Mouse (Mus musculus) heart, embryonic 12.5 days (tissue): ENCODE results near the gene Spsb2. TPM values are rescaled to one million over a fixed set of nuclear protein-coding genes. Genes with fewer than 3 reads are reported as not detected.
A peak's percentile ranks its signal among the peaks of the same experiment; 100 is the strongest.

Experiments
- ATAC-seq: fragments of 200-750 bp; cut with Nextera tagmentation; 2 replicates; pipeline ENCODE4 v1.8.0; 2017; ENCODE audit warnings: moderate TSS enrichment, moderate library complexity; ENCODE audit not compliant: insufficient number of reproducible peaks, low FRiP score
- H3K27ac ChIP-seq: fragments of 300-500 bp; sonication (generic); 2 replicates; pipeline ENCODE4 v1.5.1; 2016; ENCODE audit warnings: mild to moderate bottlenecking, moderate library complexity; ENCODE audit not compliant: poor library complexity, severe bottlenecking
- H3K27me3 ChIP-seq: fragments of 300-500 bp; sonication (generic); replicated peaks from 2 replicates; pipeline ENCODE4 v1.6.1; 2016; ENCODE audit warnings: mild to moderate bottlenecking, moderate library complexity
- H3K36me3 ChIP-seq: fragments of 300-500 bp; sonication (generic); 2 replicates; pipeline ENCODE4 v1.6.1; 2016; ENCODE audit warnings: mild to moderate bottlenecking, moderate library complexity
- H3K4me1 ChIP-seq: fragments of 300-500 bp; sonication (generic); replicated peaks from 2 replicates; pipeline ENCODE4 v1.6.1; 2016; ENCODE audit warnings: mild to moderate bottlenecking
- H3K4me2 ChIP-seq: fragments of 300-500 bp; sonication (generic); 2 replicates; pipeline ENCODE4 v1.6.1; 2016; ENCODE audit warnings: mild to moderate bottlenecking, moderate library complexity
- H3K4me3 ChIP-seq: fragments of 300-500 bp; sonication (generic); 2 replicates; pipeline ENCODE4 v1.5.1; 2016; ENCODE audit warnings: mild to moderate bottlenecking
- H3K9ac ChIP-seq: fragments of 300-500 bp; sonication (generic); 2 replicates; pipeline ENCODE4 v1.6.1; 2016; ENCODE audit warnings: mild to moderate bottlenecking, moderate library complexity
- H3K9me3 ChIP-seq: fragments of 300-500 bp; sonication (generic); replicated peaks from 2 replicates; pipeline ENCODE4 v1.6.1; 2016; ENCODE audit warnings: mild to moderate bottlenecking, moderate library complexity
- WGBS: fragments of 180-500 bp; shearing (Covaris S2); methylation state at CpG from one replicate; pipeline ENCODE4 v1.1.7; 2016; 5-methylcytosine and 5-hydroxymethylcytosine counted together
- polyA plus RNA-seq: library from polyadenylated mRNA; unstranded; fragments of >200 nt; fragmentation: Nextera tagmentation; extraction: Ambion mirVana; gene quantifications from 2 replicates; pipeline ENCODE4 v1.2.1, GENCODE M21; 2016

Spsb2 gene
- 8.7 and 9.1 TPM in 2 replicates for polyA plus RNA-seq

DNA sequence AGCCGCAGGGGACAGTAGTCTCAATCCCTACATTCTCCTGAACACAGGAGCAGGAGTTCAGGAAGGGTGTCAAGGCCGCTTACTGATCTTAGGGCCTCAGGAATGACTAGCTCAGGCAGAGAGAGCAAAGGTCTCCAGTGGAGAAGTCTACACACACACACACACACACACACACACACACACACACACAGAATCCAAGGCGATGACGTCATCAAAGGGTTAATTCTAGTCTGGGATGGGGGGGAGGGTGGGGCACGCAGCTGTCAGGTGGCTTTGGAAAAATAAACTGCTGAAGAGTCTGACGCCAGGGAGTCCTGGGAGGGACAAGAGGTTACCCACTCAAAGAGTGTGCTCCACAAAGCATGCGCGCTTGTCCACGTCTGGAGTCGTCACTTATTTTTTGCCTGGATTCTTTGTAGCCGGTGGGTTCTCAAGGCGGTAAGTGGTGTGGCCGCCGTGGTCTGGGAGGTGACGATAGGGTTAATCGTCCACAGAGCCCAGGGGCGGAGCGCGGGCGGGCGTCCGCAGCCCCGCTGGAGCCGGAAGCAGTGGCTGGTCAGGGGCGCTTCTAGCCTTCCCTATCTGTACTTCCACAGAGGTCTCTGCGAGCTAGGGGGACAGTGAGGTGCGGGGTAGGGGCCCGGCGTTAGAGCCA is at the start of gene Spsb2:
TSS of gene Spsb2 (plus strand) at position 304 of the 655 bp plus-strand sequence.
- WGBS: 4% methylated on average over 29 of the region's 29 CpGs
- H3K9ac ChIP-seq: peak within 1 kb of the TSS; percentile 79
- H3K36me3 ChIP-seq: peaks cover 29% of the 10 kb centered on the region
- peaks cover 64% of the 10 kb centered on the region for H3K4me1 ChIP-seq
- H3K9me3 ChIP-seq: no peaks in the 10 kb centered on the region
- H3K4me3 ChIP-seq: peak within 1 kb of the TSS; percentile 60
- peak; percentile 73 for ATAC-seq
- H3K27ac ChIP-seq: peak within 1 kb of the TSS; percentile 95
- H3K27me3 ChIP-seq: no peaks in the 10 kb centered on the region
- H3K4me2 ChIP-seq: peak within 1 kb of the TSS; percentile 84

DNA sequence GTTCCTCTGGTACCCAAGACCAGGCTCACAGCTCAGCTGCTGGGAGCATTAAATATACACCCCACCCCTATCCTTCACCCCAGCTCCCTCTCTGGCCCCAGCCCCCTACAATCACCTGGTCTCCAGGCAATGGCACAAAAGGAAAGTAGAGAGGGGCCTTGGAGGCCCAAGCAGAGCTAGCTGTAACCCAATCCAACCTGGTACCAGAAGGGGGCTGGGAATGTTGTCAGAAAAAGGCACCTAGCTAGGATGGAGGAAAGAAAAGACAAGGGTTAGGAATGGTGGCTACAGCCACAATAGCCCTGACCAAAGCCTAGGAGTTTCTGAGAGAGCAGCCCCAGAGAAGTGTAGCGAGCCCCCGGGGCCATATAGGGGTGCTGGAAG is 49.6 kb upstream of the Spsb2 start:
- no peaks in the 10 kb centered on the region for H3K9me3 ChIP-seq
- H3K4me2 ChIP-seq: peak overlapping the region; percentile 42
- H3K36me3 ChIP-seq: no peaks in the 10 kb centered on the region
- no peak for ATAC-seq
- H3K4me1 ChIP-seq: peaks cover 38% of the 10 kb centered on the region
- WGBS: 58% methylated on average over 2 of the region's 2 CpGs
- no peak overlapping the region for H3K4me3 ChIP-seq
- peak overlapping the region; percentile 90; the same call in 1 of the 2 replicates for H3K27ac ChIP-seq
- H3K27me3 ChIP-seq: peaks cover 19% of the 10 kb centered on the region; the same call in 1 of the 2 replicates
- H3K9ac ChIP-seq: peak overlapping the region; percentile 48

DNA sequence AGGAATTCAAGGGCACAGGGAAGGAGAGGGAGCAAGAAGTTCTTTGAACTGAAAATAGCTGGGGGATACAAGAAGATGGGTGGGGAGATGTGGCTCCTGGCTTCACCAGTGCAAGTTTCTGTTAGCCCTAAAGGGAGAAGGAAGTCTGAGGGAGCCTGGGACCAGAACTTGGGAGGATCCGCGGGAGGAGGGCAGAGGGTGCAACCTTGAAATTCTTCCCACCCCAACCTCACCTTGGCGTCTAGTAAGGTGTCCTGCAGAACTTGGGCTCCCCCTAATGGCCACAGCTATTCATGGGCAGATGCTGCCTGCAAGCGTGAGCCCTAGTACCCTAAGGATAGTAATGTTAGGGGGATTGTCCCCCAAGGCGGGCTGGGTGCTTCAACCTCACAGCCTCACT is 49.2 kb upstream of the Spsb2 start:
- WGBS: 3% methylated on average over 5 of the region's 5 CpGs
- H3K27ac ChIP-seq: peak overlapping the region; percentile 90; the same call in 1 of the 2 replicates
- peak overlapping the region; percentile 42 for H3K4me2 ChIP-seq
- no peaks in the 10 kb centered on the region for H3K36me3 ChIP-seq
- peaks cover 35% of the 10 kb centered on the region for H3K4me1 ChIP-seq
- no peak overlapping the region for H3K4me3 ChIP-seq
- ATAC-seq: peak; percentile 31; the same call in 1 of the 2 replicates
- H3K9me3 ChIP-seq: no peaks in the 10 kb centered on the region
- H3K27me3 ChIP-seq: peaks cover 23% of the 10 kb centered on the region; the same call in 1 of the 2 replicates
- peak overlapping the region; percentile 48; the same call in 1 of the 2 replicates for H3K9ac ChIP-seq

DNA sequence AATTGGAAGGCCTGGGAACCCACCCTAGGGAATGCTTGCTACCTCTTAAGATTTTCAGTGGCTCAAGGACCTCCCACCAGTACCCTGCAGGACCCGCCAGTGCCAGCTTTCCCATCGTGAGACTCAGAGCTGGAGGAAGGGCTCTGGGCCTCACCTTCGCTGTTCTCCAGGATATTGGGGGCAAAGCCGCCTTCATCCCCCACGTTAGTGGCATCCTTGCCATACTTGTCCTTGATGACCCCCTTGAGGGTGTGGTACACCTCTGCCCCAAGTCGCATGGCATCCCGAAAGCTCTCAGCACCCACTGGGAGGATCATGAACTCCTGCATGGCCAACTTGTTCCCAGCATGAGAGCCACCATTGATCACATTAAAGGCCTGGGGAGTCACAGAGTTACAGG is 42.5 kb upstream of the Spsb2 start:
- Histone ChIP-seq H3K27me3 (peaks cover 45% of the 10 kb centered on the region), H3K27ac (no peak overlapping the region), H3K4me1 (peaks cover 26% of the 10 kb centered on the region), H3K4me2 (no peak overlapping the region), H3K36me3 (no peaks in the 10 kb centered on the region), H3K9me3 (no peaks in the 10 kb centered on the region), H3K4me3 (no peak overlapping the region), H3K9ac (no peak overlapping the region)
- no peak for ATAC-seq
- WGBS: 75% methylated on average over 7 of the region's 7 CpGs

DNA sequence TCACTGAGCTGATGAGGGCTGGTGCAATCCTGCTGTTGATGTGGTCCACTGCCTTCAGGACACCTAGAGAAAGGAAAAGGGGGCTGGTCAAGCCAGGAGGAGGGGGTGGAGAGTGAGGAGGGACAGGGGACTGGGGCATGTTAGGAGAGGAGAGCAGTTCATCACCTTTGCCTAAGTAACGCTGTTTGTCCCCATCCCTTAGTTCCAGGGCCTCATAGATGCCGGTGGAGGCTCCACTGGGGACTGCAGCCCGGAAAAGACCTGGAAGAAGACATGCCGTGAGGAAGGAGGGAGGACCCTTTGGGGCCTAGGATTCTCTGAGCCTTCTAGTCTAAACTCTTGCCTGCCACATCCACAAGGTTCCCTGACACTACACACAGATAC is 40.9 kb upstream of the Spsb2 start:
- no peak overlapping the region for H3K9ac ChIP-seq
- H3K27ac ChIP-seq: no peak overlapping the region
- no peaks in the 10 kb centered on the region for H3K36me3 ChIP-seq
- 33% methylated on average over 4 of the region's 4 CpGs for WGBS
- no peak for ATAC-seq
- peaks cover 42% of the 10 kb centered on the region for H3K27me3 ChIP-seq
- H3K4me2 ChIP-seq: no peak overlapping the region
- no peak overlapping the region for H3K4me3 ChIP-seq
- peaks cover 26% of the 10 kb centered on the region for H3K4me1 ChIP-seq
- no peaks in the 10 kb centered on the region for H3K9me3 ChIP-seq

DNA sequence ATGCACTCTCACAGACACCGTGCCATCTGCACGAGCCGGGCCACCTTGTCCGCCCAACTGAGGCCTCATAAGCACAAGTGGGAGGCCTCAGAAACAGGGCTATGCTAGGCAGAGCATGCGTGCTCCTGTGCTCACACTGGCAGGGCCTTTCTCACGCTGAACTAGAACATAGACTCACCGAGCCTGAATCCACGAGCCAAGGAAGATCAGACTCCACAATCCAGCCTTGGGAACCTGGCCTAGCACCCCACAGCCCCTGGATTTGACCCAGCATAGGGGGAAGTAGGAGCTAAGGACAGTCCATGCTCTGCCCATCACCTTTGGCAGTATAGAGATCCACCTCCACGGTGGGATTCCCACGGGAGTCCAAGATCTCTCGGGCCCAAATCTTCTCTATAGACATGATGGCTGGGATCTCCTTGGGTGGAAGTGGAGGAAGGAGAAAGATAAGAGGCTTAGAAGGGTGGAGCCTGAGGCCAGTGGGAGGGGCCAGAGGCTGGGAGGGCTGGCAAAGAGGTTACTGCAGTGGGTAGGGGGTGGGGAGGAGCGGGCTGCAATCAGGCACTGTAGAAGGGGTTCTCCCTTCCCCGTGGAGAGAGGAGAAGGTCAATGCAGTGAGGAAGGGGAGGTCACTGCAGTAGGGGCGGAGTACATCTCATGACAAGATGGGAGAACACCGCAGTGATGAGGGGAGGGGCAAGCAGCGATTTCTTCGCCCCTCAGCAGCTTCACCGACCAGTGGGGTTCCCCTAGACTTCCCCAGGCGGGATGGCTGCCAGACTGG is 40.3 kb upstream of the Spsb2 start:
- Histone ChIP-seq H3K9ac (peak overlapping the region; percentile 66; the same call in 1 of the 2 replicates), H3K9me3 (no peaks in the 10 kb centered on the region), H3K27ac (no peak overlapping the region), H3K36me3 (no peaks in the 10 kb centered on the region), H3K4me3 (peak overlapping the region; percentile 53), H3K27me3 (peaks cover 38% of the 10 kb centered on the region), H3K4me2 (peak overlapping the region; percentile 81), H3K4me1 (peaks cover 26% of the 10 kb centered on the region)
- 20% methylated on average over 19 of the region's 19 CpGs for WGBS
- peak; percentile 31; the same call in 1 of the 2 replicates for ATAC-seq

DNA sequence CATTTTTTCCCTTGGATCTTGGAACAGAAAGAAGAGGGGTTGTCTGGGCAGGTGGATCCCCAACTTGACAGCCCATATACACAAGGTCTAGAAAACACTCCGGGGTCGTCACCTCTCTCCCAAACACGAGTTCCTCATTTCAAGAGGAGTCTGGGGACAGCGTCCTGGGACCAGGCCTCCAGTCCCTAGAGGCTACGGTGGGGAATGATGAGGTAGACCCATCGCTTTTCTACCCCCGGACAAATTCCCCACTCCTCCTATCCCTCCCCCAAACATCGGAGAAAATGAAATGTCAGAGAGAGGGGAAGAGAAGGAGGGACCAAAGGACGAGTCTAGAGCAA is 39.8 kb upstream of the Spsb2 start:
- Histone ChIP-seq H3K27me3 (peaks cover 38% of the 10 kb centered on the region), H3K4me2 (peak overlapping the region; percentile 81), H3K27ac (no peak overlapping the region), H3K36me3 (no peaks in the 10 kb centered on the region), H3K9ac (peak overlapping the region; percentile 66), H3K4me1 (peaks cover 26% of the 10 kb centered on the region), H3K4me3 (peak overlapping the region; percentile 53), H3K9me3 (no peaks in the 10 kb centered on the region)
- WGBS: 7% methylated on average over 9 of the region's 9 CpGs
- 0 out of 2 replicates have a peak, but pooled peaks have one; percentile 1 for ATAC-seq

DNA sequence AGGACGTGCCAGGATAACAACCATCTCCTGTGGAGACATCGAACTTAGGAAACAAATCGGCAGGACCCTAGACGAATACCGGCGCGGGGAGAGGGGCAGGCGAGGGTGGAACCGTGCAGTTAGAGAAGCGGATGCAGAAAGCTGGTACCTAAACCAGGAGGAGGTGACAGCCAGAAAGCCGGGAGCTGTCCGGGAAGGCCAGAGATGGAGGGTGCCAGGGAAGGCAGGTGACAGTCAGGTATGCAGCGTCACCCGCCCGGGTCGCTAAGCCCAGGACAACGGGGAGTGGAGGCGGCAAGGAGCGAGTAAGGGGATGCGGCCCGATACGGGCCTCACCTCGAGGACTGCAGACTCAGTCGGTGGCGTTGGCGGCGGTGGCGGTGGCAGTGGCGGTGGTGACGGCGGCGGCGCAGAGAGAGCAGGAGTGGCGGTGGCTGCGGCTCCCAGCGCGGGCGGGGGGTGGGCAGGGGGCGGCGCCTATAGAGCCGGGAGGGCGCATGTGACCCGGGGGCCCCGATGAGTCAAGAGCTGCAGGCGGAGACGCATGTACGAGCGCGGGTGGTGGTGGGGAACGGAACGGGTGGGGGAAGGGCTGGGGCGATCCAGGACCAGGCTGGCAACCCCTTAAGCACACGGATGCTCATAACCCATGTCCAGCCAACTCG is 39.2 kb upstream of the Spsb2 start, which contains the start of gene Eno2:
TSS of gene Eno2 (minus strand) at position 573 of the 665 bp plus-strand sequence.
- H3K27me3 ChIP-seq: peaks cover 33% of the 10 kb centered on the region
- peak; percentile 75 for ATAC-seq
- peak within 1 kb of the TSS; percentile 81 for H3K4me2 ChIP-seq
- under 1% methylated on average over 52 of the region's 54 CpGs for WGBS
- H3K4me3 ChIP-seq: peak within 1 kb of the TSS; percentile 53
- peaks cover 26% of the 10 kb centered on the region for H3K4me1 ChIP-seq
- H3K27ac ChIP-seq: peak within 1 kb of the TSS; percentile 18; the same call in 1 of the 2 replicates
- H3K36me3 ChIP-seq: no peaks in the 10 kb centered on the region
- no peaks in the 10 kb centered on the region for H3K9me3 ChIP-seq
- H3K9ac ChIP-seq: peak within 1 kb of the TSS; percentile 66

DNA sequence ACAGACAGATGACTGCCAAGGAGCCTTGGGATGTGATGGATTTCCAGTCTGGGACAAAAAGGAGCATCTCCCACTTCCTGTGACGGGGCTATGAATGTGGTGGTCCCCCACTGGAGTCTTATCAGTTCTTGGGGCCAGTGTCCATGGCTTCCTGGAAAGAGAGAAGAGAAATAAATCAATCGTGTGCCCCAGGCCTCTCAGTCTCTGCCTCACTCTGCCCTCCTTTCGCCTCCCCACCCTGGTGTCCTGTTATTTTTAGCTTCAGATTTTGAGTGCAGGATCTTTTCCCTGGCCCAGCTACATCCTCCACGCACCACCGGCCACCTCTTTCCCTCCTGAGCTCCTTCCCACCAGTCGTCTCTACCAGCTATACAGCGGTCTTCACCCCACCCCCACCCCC is 38.4 kb upstream of the Spsb2 start:
- peak overlapping the region; percentile 53 for H3K4me3 ChIP-seq
- H3K4me1 ChIP-seq: peaks cover 26% of the 10 kb centered on the region
- H3K9ac ChIP-seq: peak overlapping the region; percentile 66
- H3K4me2 ChIP-seq: peak overlapping the region; percentile 81
- WGBS: 24% methylated on average over 7 of the region's 7 CpGs
- H3K27ac ChIP-seq: 0 out of 2 replicates have a peak overlapping the region, but pooled peaks have one; percentile 18
- peaks cover 33% of the 10 kb centered on the region for H3K27me3 ChIP-seq
- no peaks in the 10 kb centered on the region for H3K36me3 ChIP-seq
- ATAC-seq: no peak
- no peaks in the 10 kb centered on the region for H3K9me3 ChIP-seq

DNA sequence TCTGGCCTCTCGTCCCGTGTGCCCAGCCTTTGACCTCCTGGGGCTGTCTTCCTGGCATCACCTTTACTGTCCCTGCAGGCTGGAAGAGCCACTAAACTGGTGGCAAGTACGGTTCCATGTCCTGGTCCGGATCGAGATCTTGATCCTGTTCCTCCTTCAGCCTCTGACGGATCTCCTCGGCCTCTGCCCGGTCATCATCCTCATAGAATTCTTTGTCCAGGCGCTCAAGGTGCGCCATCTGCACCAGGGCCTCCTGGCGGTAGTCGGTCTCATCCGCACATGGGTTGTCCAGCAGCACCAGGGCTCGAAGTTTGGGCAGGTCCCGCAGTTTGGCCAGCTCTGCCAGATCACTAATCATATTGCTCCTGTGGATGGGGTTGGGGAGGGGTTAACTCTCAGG is 38.0 kb upstream of the Spsb2 start:
- no peaks in the 10 kb centered on the region for H3K9me3 ChIP-seq
- H3K36me3 ChIP-seq: no peaks in the 10 kb centered on the region
- H3K9ac ChIP-seq: no peak overlapping the region
- H3K4me1 ChIP-seq: peaks cover 26% of the 10 kb centered on the region
- 70% methylated on average over 15 of the region's 15 CpGs for WGBS
- H3K4me3 ChIP-seq: no peak overlapping the region
- no peak for ATAC-seq
- H3K27me3 ChIP-seq: peaks cover 29% of the 10 kb centered on the region
- peak overlapping the region; percentile 81; the same call in 1 of the 2 replicates for H3K4me2 ChIP-seq
- no peak overlapping the region for H3K27ac ChIP-seq
